Mouse (Mus musculus) embryonic facial prominence, embryonic 14.5 days (tissue): ENCODE results near the gene Trmt5. TPM values are rescaled to one million over a fixed set of nuclear protein-coding genes. Genes with fewer than 3 reads are reported as not detected.

Experiments used
- ATAC-seq: fragments of 200-750 bp; cut with Nextera tagmentation; 2 replicates; pipeline ENCODE4 v1.8.0; 2017; ENCODE audit warnings: low read depth, moderate number of reproducible peaks, moderate TSS enrichment
- DNase-seq: peaks from one replicate; pipeline ENCODE4 v3.0.0-alpha.2; 2015; ENCODE audit warnings: low spot score
- H3K27ac ChIP-seq: fragments of 300-500 bp; sonication (generic); replicated peaks from 2 replicates; pipeline ENCODE4 v1.5.1; 2014; ENCODE audit warnings: low read depth, mild to moderate bottlenecking, low read length, moderate library complexity
- H3K27me3 ChIP-seq: fragments of 300-500 bp; sonication (generic); replicated peaks from 2 replicates; pipeline ENCODE4 v1.6.1; 2014; ENCODE audit warnings: low read length; ENCODE audit not compliant: control insufficient read depth, insufficient read depth
- H3K36me3 ChIP-seq: fragments of 300-500 bp; sonication (generic); 2 replicates; pipeline ENCODE4 v1.6.1; 2014; ENCODE audit warnings: low read length, mixed read lengths; ENCODE audit not compliant: control insufficient read depth, insufficient read depth
- H3K4me1 ChIP-seq: fragments of 300-500 bp; sonication (generic); 2 replicates; pipeline ENCODE4 v1.6.1; 2014; ENCODE audit warnings: antibody characterized with exemption, low read length; ENCODE audit not compliant: control insufficient read depth, insufficient read depth
- H3K4me2 ChIP-seq: fragments of 300-500 bp; sonication (generic); 2 replicates; pipeline ENCODE4 v1.6.1; 2014; ENCODE audit warnings: low read depth, mild to moderate bottlenecking, low read length, moderate library complexity, mixed read lengths
- H3K4me3 ChIP-seq: fragments of 300-500 bp; sonication (generic); 2 replicates; pipeline ENCODE4 v1.5.1; 2014; ENCODE audit warnings: low read depth, mild to moderate bottlenecking, low read length
- H3K9ac ChIP-seq: fragments of 300-500 bp; sonication (generic); 2 replicates; pipeline ENCODE4 v1.6.1; 2014; ENCODE audit warnings: low read depth, mild to moderate bottlenecking, low read length, moderate library complexity, mixed read lengths
- H3K9me3 ChIP-seq: fragments of 300-500 bp; sonication (generic); 2 replicates; pipeline ENCODE4 v1.6.1; 2016; ENCODE audit warnings: low read length; ENCODE audit not compliant: control insufficient read depth
- WGBS: fragments of 180-500 bp; shearing (Covaris S2); extraction: QIAGEN DNeasy Blood & Tissue Kit; methylation state at CpG from one replicate; pipeline ENCODE4 v1.1.7; 2014; 5-methylcytosine and 5-hydroxymethylcytosine counted together
- polyA plus RNA-seq: library from polyadenylated mRNA; unstranded; fragments of >200 nt; fragmentation: Nextera tagmentation; extraction: Ambion mirVana; gene quantifications from 2 replicates; pipeline ENCODE4 v1.2.1, GENCODE M21; 2014

Gene Trmt5
- polyA plus RNA-seq, 1 experiment from 2014 or later: 15.4 TPM

DNA sequence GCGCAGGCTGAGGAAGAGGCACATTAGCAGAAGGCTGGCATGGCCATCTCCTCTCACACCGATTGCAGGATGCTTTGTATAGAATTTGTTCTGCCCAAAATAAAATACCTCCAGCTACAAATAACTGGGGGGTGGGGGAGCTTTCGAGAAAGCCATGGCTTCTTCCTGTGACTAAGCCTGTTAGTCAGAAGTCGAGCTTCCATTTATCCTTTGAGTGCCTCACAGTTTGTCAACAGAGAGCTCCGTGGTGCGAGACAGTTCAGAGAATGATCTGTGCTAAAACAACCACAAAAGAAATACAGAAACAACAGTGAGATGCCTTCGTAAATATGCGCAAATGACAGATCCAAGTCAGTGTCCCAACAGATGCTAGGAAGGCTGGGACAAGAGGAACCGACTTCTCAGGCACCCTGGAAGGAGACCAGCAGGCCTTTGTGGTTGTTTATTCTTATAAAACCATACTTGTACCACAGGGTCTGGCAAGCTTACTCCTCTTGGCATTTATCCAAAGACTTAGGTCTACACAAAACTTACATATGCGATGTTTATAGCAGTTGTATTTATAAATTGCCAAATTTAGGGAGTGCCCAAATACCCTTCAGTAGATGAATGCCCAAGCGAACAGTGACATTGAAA, 9.1 kb upstream of the Trmt5 start:
- Histone ChIP-seq H3K4me2 (no peak overlapping the region), H3K36me3 (peaks cover 21% of the 10 kb centered on the region), H3K27me3 (no peaks in the 10 kb centered on the region), H3K4me1 (peaks cover 7% of the 10 kb centered on the region; the same call in 1 of the 2 replicates), H3K9ac (no peak overlapping the region), H3K27ac (no peak overlapping the region; the same call in 1 of the 2 replicates), H3K4me3 (no peak overlapping the region), H3K9me3 (no peaks in the 10 kb centered on the region)
- DNase-seq (peak; percentile 65), ATAC-seq (no peak)
- 69% methylated on average over 11 of the region's 11 CpGs for WGBS

DNA sequence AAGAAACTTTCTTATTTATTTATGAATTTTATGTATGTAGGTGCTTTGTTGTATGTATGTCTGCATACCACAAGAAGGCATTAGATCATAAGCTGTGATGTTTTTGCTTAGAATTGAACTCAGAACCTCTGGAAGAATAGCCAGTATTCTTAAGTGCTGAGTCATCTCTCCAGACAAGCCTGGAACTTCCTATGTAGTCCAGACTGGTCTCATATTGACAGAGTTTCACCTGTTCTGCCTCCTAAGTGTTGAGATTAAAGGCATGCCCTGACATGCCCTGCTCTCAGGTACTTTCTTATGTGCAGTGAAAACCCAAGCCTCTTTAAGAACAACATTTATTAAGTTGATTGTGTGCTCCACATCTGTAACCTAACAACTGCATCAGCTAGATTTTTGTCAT, 8.4 kb upstream of the Trmt5 start:
- no peak overlapping the region for H3K4me3 ChIP-seq
- DNase-seq (peak; percentile 11), ATAC-seq (no peak)
- H3K4me1 ChIP-seq: peaks cover 7% of the 10 kb centered on the region; the same call in 1 of the 2 replicates
- H3K9me3 ChIP-seq: no peaks in the 10 kb centered on the region
- no peaks in the 10 kb centered on the region for H3K27me3 ChIP-seq
- H3K36me3 ChIP-seq: peaks cover 21% of the 10 kb centered on the region
- no peak overlapping the region for H3K9ac ChIP-seq
- no peak overlapping the region for H3K27ac ChIP-seq
- H3K4me2 ChIP-seq: no peak overlapping the region

DNA sequence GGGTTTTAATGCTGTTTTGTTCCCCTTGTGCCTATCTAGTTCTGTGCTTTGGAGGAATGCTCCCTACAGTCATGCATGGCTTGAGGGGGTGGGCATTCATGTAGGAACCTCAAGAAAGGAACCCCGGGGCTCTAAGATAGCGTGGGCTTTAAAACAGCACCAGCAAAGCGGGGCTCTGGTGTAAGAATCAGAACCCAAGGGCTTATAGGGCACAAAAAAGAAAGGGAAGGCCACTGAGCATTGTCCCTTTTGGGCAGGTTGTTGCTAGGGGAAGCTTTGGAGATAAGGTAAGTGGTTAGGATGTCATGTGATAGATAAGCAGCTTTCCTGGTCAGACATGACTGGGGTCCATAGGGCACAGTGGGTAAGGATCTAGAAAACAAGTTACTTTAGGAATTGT, 2.1 kb upstream of the Trmt5 start:
- Histone ChIP-seq H3K27me3 (no peaks in the 10 kb centered on the region), H3K4me2 (no peak overlapping the region), H3K9ac (no peak overlapping the region), H3K4me1 (peaks cover 18% of the 10 kb centered on the region; the same call in 1 of the 2 replicates), H3K36me3 (peaks cover 19% of the 10 kb centered on the region), H3K4me3 (no peak overlapping the region), H3K27ac (no peak overlapping the region), H3K9me3 (no peaks in the 10 kb centered on the region)
- DNase-seq: no peak
- 89% methylated on average over 3 of the region's 3 CpGs for WGBS
- ATAC-seq: no peak

DNA sequence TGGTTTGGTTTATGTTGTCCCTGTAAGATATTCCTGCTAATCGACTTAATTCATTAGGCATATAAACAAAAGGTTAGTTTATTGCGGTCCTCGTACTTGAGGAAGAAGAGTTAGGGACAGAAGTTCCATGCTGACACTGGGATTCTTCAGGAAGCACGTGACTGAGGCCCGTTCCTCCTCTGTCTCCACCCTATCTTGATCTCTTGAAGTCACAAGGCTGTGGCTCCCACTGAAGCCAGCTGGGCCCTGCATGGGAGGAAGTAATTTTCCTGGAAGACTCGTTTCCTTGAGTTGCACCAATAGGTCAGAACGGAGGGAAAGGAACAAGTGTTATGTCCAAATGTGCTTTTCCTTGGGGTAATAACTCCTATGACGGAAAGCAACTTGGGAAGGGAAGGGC, 1.1 kb upstream of the Trmt5 start:
- Histone ChIP-seq H3K36me3 (peaks cover 16% of the 10 kb centered on the region), H3K9me3 (no peaks in the 10 kb centered on the region), H3K4me3 (peak overlapping the region; percentile 72; the same call in 1 of the 2 replicates), H3K4me2 (peak overlapping the region; percentile 65), H3K4me1 (peaks cover 18% of the 10 kb centered on the region; the same call in 1 of the 2 replicates), H3K27ac (no peak overlapping the region), H3K9ac (peak overlapping the region; percentile 79), H3K27me3 (no peaks in the 10 kb centered on the region)
- WGBS: 58% methylated on average over 8 of the region's 8 CpGs
- no peak for ATAC-seq
- DNase-seq: no peak

DNA sequence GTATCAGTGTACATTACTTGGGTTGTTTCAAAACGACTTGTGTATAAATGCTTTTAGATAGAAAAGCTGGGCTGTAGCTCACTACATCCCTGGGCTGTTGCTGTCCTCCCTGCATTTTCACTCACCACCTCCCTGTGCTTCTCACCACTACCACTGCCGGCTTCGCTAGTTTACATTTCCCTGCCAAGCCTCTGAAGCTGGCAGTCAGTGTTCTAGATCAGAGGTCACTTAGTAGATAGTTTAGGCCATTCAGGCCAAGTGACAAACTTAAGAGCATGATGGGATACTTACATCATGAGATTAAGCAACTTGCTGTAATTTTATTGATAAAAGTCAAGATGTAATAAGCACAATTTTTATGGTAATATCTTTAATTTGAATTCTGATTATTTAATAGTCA, 11.6 kb downstream of the Trmt5 start:
- ATAC-seq (no peak), DNase-seq (no peak)
- Histone ChIP-seq H3K9ac (no peak overlapping the region), H3K27me3 (no peaks in the 10 kb centered on the region), H3K9me3 (peaks cover 6% of the 10 kb centered on the region; the same call in 1 of the 2 replicates), H3K4me2 (no peak overlapping the region), H3K4me3 (no peak overlapping the region), H3K36me3 (peaks cover 47% of the 10 kb centered on the region), H3K4me1 (no peaks in the 10 kb centered on the region), H3K27ac (no peak overlapping the region)
- WGBS: 96% methylated on average over 3 of the region's 3 CpGs

DNA sequence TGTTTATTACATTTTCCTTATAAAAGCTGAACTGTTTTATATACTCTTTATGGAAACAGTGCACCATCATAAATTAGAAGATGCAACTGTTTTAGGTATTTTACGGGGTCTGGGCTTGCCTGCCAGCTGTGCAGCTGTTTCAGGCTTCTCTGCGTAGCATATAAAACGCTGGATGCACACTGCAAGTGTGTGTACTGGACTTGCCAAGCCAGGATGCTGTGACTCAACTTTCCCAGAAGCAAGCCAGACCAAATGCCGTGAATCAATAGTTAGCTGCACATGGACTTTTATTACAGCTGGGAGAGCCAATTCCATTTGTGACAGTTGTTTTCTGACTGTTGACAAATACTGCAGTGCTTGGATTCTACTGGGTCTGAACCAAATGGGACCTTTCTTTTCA, 16.6 kb downstream of the Trmt5 start:
- H3K4me1 ChIP-seq: 0 out of 2 replicates have a peak, but pooled peaks cover 2% of the 10 kb centered on the region
- WGBS: 60% methylated on average over 4 of the region's 4 CpGs
- peaks cover 12% of the 10 kb centered on the region for H3K36me3 ChIP-seq
- H3K4me3 ChIP-seq: no peak overlapping the region
- DNase-seq (peak; percentile 46), ATAC-seq (no peak)
- no peak overlapping the region for H3K4me2 ChIP-seq
- H3K9ac ChIP-seq: no peak overlapping the region
- H3K27ac ChIP-seq: no peak overlapping the region
- H3K27me3 ChIP-seq: no peaks in the 10 kb centered on the region
- H3K9me3 ChIP-seq: no peaks in the 10 kb centered on the region

DNA sequence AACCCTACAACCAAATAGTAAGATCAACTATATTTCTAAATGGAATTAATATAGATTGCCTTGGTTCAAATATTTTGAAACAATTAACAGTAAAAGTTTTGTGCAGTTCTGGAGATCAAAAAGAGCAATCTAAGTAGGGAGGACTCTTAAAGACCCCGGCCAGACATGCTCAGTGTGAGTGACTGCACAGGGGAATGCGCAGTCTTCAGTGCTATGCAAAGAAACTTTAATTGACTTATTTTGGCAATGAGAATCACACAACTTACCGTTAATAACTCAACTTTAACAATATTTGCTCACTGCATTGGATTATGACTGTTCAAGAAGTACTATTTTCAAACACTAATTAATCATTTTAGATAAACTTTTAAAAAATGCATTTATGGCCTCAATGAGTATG, 17.0 kb downstream of the Trmt5 start:
- H3K9me3 ChIP-seq: no peaks in the 10 kb centered on the region
- ATAC-seq (no peak), DNase-seq (no peak)
- H3K27me3 ChIP-seq: no peaks in the 10 kb centered on the region
- H3K9ac ChIP-seq: no peak overlapping the region
- H3K4me2 ChIP-seq: no peak overlapping the region
- WGBS: 73% methylated on average over 3 of the region's 3 CpGs
- H3K4me1 ChIP-seq: 0 out of 2 replicates have a peak, but pooled peaks cover 2% of the 10 kb centered on the region
- no peak overlapping the region for H3K27ac ChIP-seq
- H3K4me3 ChIP-seq: no peak overlapping the region
- H3K36me3 ChIP-seq: peaks cover 8% of the 10 kb centered on the region; the same call in 1 of the 2 replicates

DNA sequence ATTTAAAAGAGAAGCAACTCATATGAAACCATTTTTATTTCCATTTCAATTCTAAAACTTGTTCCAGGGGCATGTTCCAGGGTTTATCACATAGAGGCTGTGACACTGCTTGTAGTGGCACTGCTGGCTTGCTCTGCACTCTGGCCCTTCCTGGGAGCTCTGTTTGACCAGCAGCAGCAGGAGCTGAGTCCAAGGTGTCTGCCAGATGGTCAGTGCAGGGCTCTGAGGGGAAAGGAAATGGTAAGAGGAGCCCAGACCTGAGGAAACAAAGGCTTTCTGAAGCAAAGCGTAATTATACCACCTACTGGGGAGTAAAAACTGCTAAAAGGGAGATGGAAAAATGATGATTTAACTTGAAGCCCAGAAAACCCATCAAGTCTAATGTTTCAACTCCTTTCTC, 18.0 kb downstream of the Trmt5 start:
- 59% methylated on average over 1 of the region's 1 CpGs for WGBS
- no peaks in the 10 kb centered on the region for H3K27me3 ChIP-seq
- DNase-seq (no peak), ATAC-seq (no peak)
- H3K9ac ChIP-seq: no peak overlapping the region
- 0 out of 2 replicates have a peak, but pooled peaks cover 2% of the 10 kb centered on the region for H3K4me1 ChIP-seq
- H3K9me3 ChIP-seq: no peaks in the 10 kb centered on the region
- H3K4me2 ChIP-seq: no peak overlapping the region
- H3K27ac ChIP-seq: no peak overlapping the region
- no peak overlapping the region for H3K4me3 ChIP-seq
- 0 out of 2 replicates have a peak, but pooled peaks cover 4% of the 10 kb centered on the region for H3K36me3 ChIP-seq

DNA sequence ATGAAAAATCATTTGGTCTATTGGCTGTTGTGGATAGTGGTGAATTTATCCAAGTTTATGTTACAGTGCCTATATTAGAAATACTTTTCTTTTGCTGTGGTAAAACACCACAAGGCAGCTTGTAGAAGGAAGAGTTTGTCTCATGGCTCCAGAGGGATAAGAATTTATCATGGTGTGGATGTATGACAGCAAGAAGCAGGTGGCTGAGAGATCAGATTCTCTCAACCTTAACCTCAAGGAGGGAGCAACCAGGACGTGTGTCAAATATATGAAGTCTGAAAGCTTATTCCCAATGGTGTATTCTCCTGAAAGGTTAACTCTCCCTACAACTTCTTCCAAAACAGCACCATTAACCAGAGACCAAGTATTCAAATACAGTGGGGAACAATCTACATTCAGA, 19.9 kb downstream of the Trmt5 start:
- Histone ChIP-seq H3K4me2 (no peak overlapping the region), H3K27me3 (no peaks in the 10 kb centered on the region), H3K36me3 (peaks cover 3% of the 10 kb centered on the region; the same call in 1 of the 2 replicates), H3K27ac (no peak overlapping the region), H3K4me3 (no peak overlapping the region), H3K4me1 (0 out of 2 replicates have a peak, but pooled peaks cover 2% of the 10 kb centered on the region), H3K9me3 (peaks cover 11% of the 10 kb centered on the region), H3K9ac (no peak overlapping the region)
- DNase-seq: no peak
- no peak for ATAC-seq
- 53% methylated on average over 1 of the region's 1 CpGs for WGBS
